Mouse (Mus musculus): ENCODE data around the gene Pxylp1. TPM values are rescaled to one million over a fixed set of nuclear protein-coding genes. Genes with fewer than 3 reads are reported as not detected.

The Pxylp1 gene
- polyA plus RNA-seq, 1 experiment from 2014 or later, result 48.5 TPM

GRCm38 (mm10) chr9:96782062-96782461 is 110.4 kb downstream of the Pxylp1 start:
- Histone ChIP-seq H3K4me2 (no peak overlapping the region), H3K4me3 (replicated peaks) (no peak overlapping the region), H3K27me3 (no peaks in the 10 kb centered on the region), H3K9ac (no peak overlapping the region), H3K36me3 (replicated peaks) (no peaks in the 10 kb centered on the region), H3K4me1 (no peaks in the 10 kb centered on the region), H3K9me3 (no peaks in the 10 kb centered on the region), H3K27ac (no peak overlapping the region)
- 95% methylated on average over 8 of the region's 8 CpGs for WGBS
- no peak for ATAC-seq (ENCODE audit: low FRiP score)

Other genes with a start within 250 kb of the Pxylp1 start
- 14.7 and 15.7 TPM in 2 replicates for gene Zbtb38, start 139.8 kb downstream of the Pxylp1 start, polyA plus RNA-seq (2016; fragmentation: Nextera tagmentation; extraction: Ambion mirVana)
- gene Spsb4, start 126.2 kb upstream of the Pxylp1 start, polyA plus RNA-seq (2016; fragmentation: Nextera tagmentation; extraction: Ambion mirVana), result 81.1 and 81.2 TPM in 2 replicates
- gene Slc25a36, start 218.5 kb upstream of the Pxylp1 start, polyA plus RNA-seq (2016; fragmentation: Nextera tagmentation; extraction: Ambion mirVana), result 79.5 and 83.5 TPM in 2 replicates

Measured in forebrain, embryonic 12.5 days (tissue).